Mouse (Mus musculus): ENCODE measurements at regions not wholly inside any gene's neighbourhood (a gene's known extent, or its start where the extent isn't known, plus 50 kb on each side); places are given as distances from the start of the nearest gene placed in this dataset.

DNA sequence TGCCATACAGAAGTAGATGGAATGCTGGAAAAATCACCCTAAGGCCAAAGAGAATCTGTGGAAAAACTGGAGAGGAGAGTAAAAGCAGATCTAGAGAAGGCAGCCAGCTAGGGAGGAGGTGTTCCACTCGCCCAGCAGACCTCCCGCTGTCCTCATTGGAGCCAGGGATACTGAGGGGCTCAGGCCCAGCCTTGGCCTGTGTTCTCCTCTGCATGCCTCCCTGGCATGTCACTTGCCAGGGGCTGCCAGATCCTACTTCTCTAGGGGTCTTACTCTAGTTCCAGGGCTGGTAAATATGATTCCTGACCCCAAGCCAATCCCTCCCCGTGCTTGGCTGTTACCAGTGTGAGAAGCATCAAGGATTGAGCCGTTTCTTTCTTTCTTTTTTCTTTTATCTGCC is 59.5 kb upstream of the Cdon start:
- Histone ChIP-seq H3K9me3 (replicated peaks) (no peaks in the 10 kb centered on the region), H3K36me3 (no peaks in the 10 kb centered on the region), H3K27ac (no peak overlapping the region), H3K4me3 (replicated peaks) (no peak overlapping the region), H3K4me2 (no peak overlapping the region), H3K9ac (no peak overlapping the region), H3K27me3 (no peaks in the 10 kb centered on the region), H3K4me1 (replicated peaks) (no peaks in the 10 kb centered on the region)
- DNase-seq = no peak
- WGBS (ENCODE audit: insufficient replicate concordance) = 39% methylated on average over 4 of the region's 4 CpGs
- ATAC-seq (ENCODE audit: low read depth) = no peak

DNA sequence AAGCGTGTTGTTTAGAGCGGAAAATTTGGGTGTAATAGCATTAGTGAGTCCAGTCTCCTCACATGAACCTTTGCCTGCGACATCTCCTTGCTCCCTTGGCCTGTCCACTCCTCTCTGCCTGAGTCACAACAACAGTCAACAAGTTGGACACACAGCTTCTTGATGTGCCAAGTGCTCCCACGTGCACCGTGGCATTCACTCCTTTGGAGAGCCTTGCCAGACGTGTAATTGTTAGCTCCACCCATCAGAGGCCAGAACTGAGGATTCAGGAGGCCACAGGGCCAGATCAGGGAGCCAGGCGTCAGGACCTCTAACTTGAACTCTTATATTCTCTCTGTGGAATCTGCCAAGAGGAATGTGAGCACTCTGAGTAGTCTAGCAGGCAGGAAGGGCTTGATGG is 58.7 kb upstream of the Cdon start:
- Histone ChIP-seq H3K4me3 (replicated peaks) (no peak overlapping the region), H3K36me3 (no peaks in the 10 kb centered on the region), H3K27ac (no peak overlapping the region), H3K4me2 (no peak overlapping the region), H3K9me3 (replicated peaks) (no peaks in the 10 kb centered on the region), H3K27me3 (no peaks in the 10 kb centered on the region), H3K4me1 (replicated peaks) (no peaks in the 10 kb centered on the region), H3K9ac (no peak overlapping the region)
- DNase-seq (no peak), ATAC-seq (ENCODE audit: low read depth) (no peak)
- 50% methylated on average over 7 of the region's 7 CpGs for WGBS (ENCODE audit: insufficient replicate concordance)

DNA sequence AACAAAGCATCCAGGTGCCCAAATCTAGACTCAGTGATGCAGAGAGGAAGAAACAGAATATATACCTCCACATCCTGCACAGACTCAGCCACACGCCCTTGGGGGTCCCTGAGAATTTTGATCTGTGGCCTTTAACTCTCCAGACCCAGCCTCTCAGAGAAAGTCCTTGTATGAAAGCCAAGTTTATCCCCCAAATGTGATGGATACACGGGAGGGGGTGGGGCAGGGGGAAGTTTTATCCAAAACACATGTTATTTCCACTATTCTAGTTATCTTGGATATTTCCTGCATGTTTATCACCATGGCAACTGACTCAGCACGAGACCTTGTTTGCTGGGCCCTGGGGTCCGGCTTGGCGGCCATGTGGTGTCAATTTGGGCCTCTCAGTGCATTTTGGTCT is 57.8 kb upstream of the Cdon start:
- no peaks in the 10 kb centered on the region for H3K36me3 ChIP-seq
- no peak overlapping the region for H3K9ac ChIP-seq
- 46% methylated on average over 5 of the region's 5 CpGs for WGBS (ENCODE audit: insufficient replicate concordance)
- ATAC-seq (ENCODE audit: low read depth) (no peak), DNase-seq (no peak)
- no peaks in the 10 kb centered on the region for H3K9me3 ChIP-seq (replicated peaks)
- H3K27ac ChIP-seq = no peak overlapping the region
- H3K4me2 ChIP-seq = no peak overlapping the region
- H3K4me3 ChIP-seq (replicated peaks) = no peak overlapping the region
- no peaks in the 10 kb centered on the region for H3K27me3 ChIP-seq
- H3K4me1 ChIP-seq (replicated peaks) = no peaks in the 10 kb centered on the region

DNA sequence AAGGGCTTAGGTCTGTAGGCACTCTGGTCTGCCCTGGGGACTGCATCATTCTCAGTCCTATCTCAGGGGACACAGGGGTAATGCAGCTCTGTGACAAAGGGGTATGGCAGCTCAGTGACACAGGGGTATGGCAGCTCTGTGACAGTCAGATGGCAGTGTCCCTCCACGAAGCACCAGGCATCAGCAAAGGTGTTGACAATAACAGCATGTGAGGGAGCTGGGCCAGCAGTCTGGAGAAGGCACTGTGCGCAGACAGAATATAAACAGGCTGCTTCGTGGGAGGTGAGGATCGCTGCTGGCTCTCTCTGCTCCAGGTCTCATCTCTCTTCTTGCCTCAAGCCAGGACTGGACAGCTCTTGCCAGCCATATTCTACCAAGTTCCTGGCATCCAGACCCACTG is 57.0 kb upstream of the Cdon start:
- H3K4me2 ChIP-seq = no peak overlapping the region
- ATAC-seq (ENCODE audit: low read depth) (no peak), DNase-seq (no peak)
- no peak overlapping the region for H3K27ac ChIP-seq
- H3K27me3 ChIP-seq = no peaks in the 10 kb centered on the region
- 58% methylated on average over 4 of the region's 4 CpGs for WGBS (ENCODE audit: insufficient replicate concordance)
- H3K9me3 ChIP-seq (replicated peaks) = no peaks in the 10 kb centered on the region
- H3K4me3 ChIP-seq (replicated peaks) = no peak overlapping the region
- H3K9ac ChIP-seq = no peak overlapping the region
- no peaks in the 10 kb centered on the region for H3K36me3 ChIP-seq
- no peaks in the 10 kb centered on the region for H3K4me1 ChIP-seq (replicated peaks)

DNA sequence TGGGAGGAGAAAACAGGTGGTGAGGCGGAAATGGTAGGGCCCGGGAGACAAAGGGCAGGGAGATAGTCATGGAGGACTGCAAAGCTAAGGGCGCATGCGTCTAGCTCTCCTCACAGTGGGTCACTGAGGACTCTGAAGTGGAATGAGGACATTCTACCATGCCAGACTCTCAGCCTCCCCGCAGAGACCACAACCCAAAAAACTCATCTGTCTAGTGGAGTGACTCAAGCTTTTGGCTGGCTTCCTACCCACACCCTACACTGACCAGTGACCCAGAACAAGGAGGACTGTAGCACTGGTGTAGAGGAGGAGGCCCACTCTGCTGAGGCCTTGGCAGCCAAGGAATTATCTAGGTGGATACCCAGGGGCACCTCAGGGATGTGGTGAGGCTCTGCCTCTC is 55.0 kb upstream of the Cdon start:
- no peak overlapping the region for H3K4me2 ChIP-seq
- H3K4me3 ChIP-seq (replicated peaks) = no peak overlapping the region
- no peak overlapping the region for H3K9ac ChIP-seq
- DNase-seq = no peak
- no peak for ATAC-seq (ENCODE audit: low read depth)
- no peaks in the 10 kb centered on the region for H3K9me3 ChIP-seq (replicated peaks)
- H3K4me1 ChIP-seq (replicated peaks) = no peaks in the 10 kb centered on the region
- no peaks in the 10 kb centered on the region for H3K27me3 ChIP-seq
- WGBS (ENCODE audit: insufficient replicate concordance) = 68% methylated on average over 5 of the region's 5 CpGs
- H3K36me3 ChIP-seq = no peaks in the 10 kb centered on the region
- H3K27ac ChIP-seq = no peak overlapping the region

DNA sequence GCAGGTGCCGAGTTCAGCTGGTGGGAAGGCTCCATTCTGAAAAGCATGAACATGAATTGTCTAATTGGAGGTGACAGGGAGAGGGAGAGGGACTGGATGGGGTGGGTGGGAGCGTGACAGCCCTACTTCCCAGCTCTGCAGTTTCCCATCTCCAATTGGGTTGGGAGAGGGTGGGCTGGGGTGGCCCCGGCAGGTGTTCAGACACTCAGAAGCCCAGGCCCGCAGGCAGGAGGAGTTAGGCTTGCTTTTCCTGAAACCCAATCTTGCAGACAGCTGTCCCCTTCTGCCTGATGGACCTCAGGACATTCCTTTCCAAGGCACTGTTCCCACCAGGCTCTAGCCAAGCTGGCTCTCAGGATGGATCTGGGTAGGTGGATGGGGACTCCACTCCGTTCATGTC is 51.9 kb upstream of the Cdon start:
- DNase-seq (no peak), ATAC-seq (ENCODE audit: low read depth) (no peak)
- 50% methylated on average over 5 of the region's 5 CpGs for WGBS (ENCODE audit: insufficient replicate concordance)
- Histone ChIP-seq H3K27me3 (no peaks in the 10 kb centered on the region), H3K9me3 (replicated peaks) (no peaks in the 10 kb centered on the region), H3K4me1 (replicated peaks) (no peaks in the 10 kb centered on the region), H3K9ac (no peak overlapping the region), H3K4me2 (no peak overlapping the region), H3K27ac (no peak overlapping the region), H3K36me3 (no peaks in the 10 kb centered on the region), H3K4me3 (replicated peaks) (no peak overlapping the region)

DNA sequence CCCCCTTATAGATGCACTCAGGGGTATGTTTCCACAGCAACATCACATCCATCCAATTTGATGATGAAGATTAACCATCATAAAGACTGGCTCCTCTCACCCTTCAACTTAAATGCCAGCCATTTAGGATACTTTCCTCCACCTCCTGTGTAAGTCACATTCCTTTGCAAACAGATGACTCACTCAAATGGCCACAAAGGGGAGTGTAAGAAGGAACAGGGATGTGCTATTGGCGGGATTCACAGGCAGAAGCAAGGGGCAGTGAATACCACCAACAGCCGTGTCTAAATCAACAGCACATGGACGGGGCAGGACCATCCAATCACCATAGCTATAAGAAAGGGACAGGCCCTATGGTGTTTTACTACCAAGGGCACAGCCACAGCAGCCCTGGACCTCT is 50.9 kb upstream of the Cdon start:
- ATAC-seq (ENCODE audit: low read depth) = no peak
- DNase-seq = no peak
- Histone ChIP-seq H3K9ac (no peak overlapping the region), H3K36me3 (no peaks in the 10 kb centered on the region), H3K27ac (no peak overlapping the region), H3K9me3 (replicated peaks) (no peaks in the 10 kb centered on the region), H3K27me3 (no peaks in the 10 kb centered on the region), H3K4me3 (replicated peaks) (no peak overlapping the region), H3K4me1 (replicated peaks) (no peaks in the 10 kb centered on the region), H3K4me2 (no peak overlapping the region)
- WGBS (ENCODE audit: insufficient replicate concordance) = 55% methylated on average over 3 of the region's 3 CpGs

DNA sequence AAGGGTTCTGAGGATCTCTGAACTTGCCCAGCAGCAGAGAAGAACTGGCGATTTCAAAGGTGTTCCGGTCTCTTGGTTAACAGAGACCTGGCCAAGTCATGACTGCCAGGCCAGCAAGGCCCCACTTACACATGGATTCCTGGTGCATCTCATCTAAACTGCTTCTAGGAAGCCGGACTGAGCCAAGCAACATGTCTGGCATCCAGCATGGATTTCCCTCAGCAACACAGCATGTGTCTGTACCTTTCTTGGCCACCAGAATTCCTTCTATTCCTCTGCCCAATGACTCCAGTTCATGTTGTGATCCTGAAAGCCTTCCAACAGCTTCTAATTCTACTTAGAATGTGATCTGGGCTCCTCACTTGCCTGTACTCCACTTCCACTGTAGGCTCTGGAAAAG is 50.0 kb upstream of the Cdon start:
- DNase-seq = no peak
- H3K27ac ChIP-seq = no peak overlapping the region
- no peak for ATAC-seq (ENCODE audit: low read depth)
- no peaks in the 10 kb centered on the region for H3K9me3 ChIP-seq (replicated peaks)
- no peak overlapping the region for H3K4me2 ChIP-seq
- no peaks in the 10 kb centered on the region for H3K4me1 ChIP-seq (replicated peaks)
- no peak overlapping the region for H3K9ac ChIP-seq
- no peak overlapping the region for H3K4me3 ChIP-seq (replicated peaks)
- H3K36me3 ChIP-seq = no peaks in the 10 kb centered on the region
- no peaks in the 10 kb centered on the region for H3K27me3 ChIP-seq
- 71% methylated on average over 3 of the region's 3 CpGs for WGBS (ENCODE audit: insufficient replicate concordance)
